Mouse (Mus musculus) erythroid progenitor cell, adult 5-6 weeks (primary cell): ENCODE data around the gene Hist1h2bn. TPM values are rescaled to one million over a fixed set of nuclear protein-coding genes. Genes with fewer than 3 reads are reported as not detected.

ENCODE experiments used
- total RNA-seq, 2 experiments: library from RNA; stranded (forward) in 1 of 2; stranded (reverse) in 1 of 2; fragments of 150-400 nt in 1 of 2; fragments of 186-747, 209-891 nt in 1 of 2; gene quantifications; 2 replicates each; pipeline versions ENCODE4 v1.2.3 to v1.2.4; 2015 to 2017; ENCODE audit warnings: low replicate concordance in 2 of 2

Gene Hist1h2bn
- total RNA-seq, 2 experiments from 2014 or later: 1,688 to 7,011 TPM

Other genes with a start within 250 kb of the Hist1h2bn start
- gene Zkscan8, start 223.0 kb upstream of the Hist1h2bn start, total RNA-seq (2015; ENCODE audit: low replicate concordance): 4.0 and 11.7 TPM in 2 replicates
- gene Zkscan8, start 223.0 kb upstream of the Hist1h2bn start, total RNA-seq (2017; ENCODE audit: low replicate concordance): 1.3 and 1.7 TPM in 2 replicates
- gene Olfr1366, start 211.3 kb upstream of the Hist1h2bn start, total RNA-seq (2015; ENCODE audit: low replicate concordance): not detected in 2 replicates
- not detected in 2 replicates for gene Olfr1366, start 211.3 kb upstream of the Hist1h2bn start, total RNA-seq (2017; ENCODE audit: low replicate concordance)
- gene Olfr1535, start 194.2 kb upstream of the Hist1h2bn start, total RNA-seq (2015; ENCODE audit: low replicate concordance): not detected in 2 replicates
- not detected in 2 replicates for gene Olfr1535, start 194.2 kb upstream of the Hist1h2bn start, total RNA-seq (2017; ENCODE audit: low replicate concordance)
- gene Olfr1364, start 172.4 kb upstream of the Hist1h2bn start, total RNA-seq (2015; ENCODE audit: low replicate concordance): not detected in 2 replicates
- gene Olfr1364, start 172.4 kb upstream of the Hist1h2bn start, total RNA-seq (2017; ENCODE audit: low replicate concordance): not detected in 2 replicates
- gene Olfr1362, start 140.1 kb upstream of the Hist1h2bn start, total RNA-seq (2015; ENCODE audit: low replicate concordance): not detected in 2 replicates
- not detected in 2 replicates for gene Olfr1362, start 140.1 kb upstream of the Hist1h2bn start, total RNA-seq (2017; ENCODE audit: low replicate concordance)
- not detected in 2 replicates for gene Olfr11, start 111.6 kb upstream of the Hist1h2bn start, total RNA-seq (2015; ENCODE audit: low replicate concordance)
- gene Olfr11, start 111.6 kb upstream of the Hist1h2bn start, total RNA-seq (2017; ENCODE audit: low replicate concordance): not detected in 2 replicates
- not detected in 2 replicates for gene Olfr1361, start 90.7 kb upstream of the Hist1h2bn start, total RNA-seq (2015; ENCODE audit: low replicate concordance)
- not detected in 2 replicates for gene Olfr1361, start 90.7 kb upstream of the Hist1h2bn start, total RNA-seq (2017; ENCODE audit: low replicate concordance)
- not detected in 2 replicates for gene Olfr1360, start 76.7 kb upstream of the Hist1h2bn start, total RNA-seq (2015; ENCODE audit: low replicate concordance)
- not detected in 2 replicates for gene Olfr1360, start 76.7 kb upstream of the Hist1h2bn start, total RNA-seq (2017; ENCODE audit: low replicate concordance)
- not detected in 2 replicates for gene Olfr1359, start 56.0 kb upstream of the Hist1h2bn start, total RNA-seq (2015; ENCODE audit: low replicate concordance)
- gene Olfr1359, start 56.0 kb upstream of the Hist1h2bn start, total RNA-seq (2017; ENCODE audit: low replicate concordance): not detected in 2 replicates
- gene Hist1h2bl, start 38.0 kb upstream of the Hist1h2bn start, total RNA-seq (2015; ENCODE audit: low replicate concordance): 989 and 1,130 TPM in 2 replicates
- 1,595 and 2,060 TPM in 2 replicates for gene Hist1h2bl, start 38.0 kb upstream of the Hist1h2bn start, total RNA-seq (2017; ENCODE audit: low replicate concordance)
- gene Hist1h2ai, start 37.7 kb upstream of the Hist1h2bn start, total RNA-seq (2015; ENCODE audit: low replicate concordance): 22.6 and 24.1 TPM in 2 replicates
- gene Hist1h2ai, start 37.7 kb upstream of the Hist1h2bn start, total RNA-seq (2017; ENCODE audit: low replicate concordance): 2,450 and 5,888 TPM in 2 replicates
- gene Hist1h3h, start 36.5 kb upstream of the Hist1h2bn start, total RNA-seq (2015; ENCODE audit: low replicate concordance): 64.9 and 143 TPM in 2 replicates
- gene Hist1h3h, start 36.5 kb upstream of the Hist1h2bn start, total RNA-seq (2017; ENCODE audit: low replicate concordance): 379 and 793 TPM in 2 replicates
- gene Hist1h2bm, start 32.1 kb upstream of the Hist1h2bn start, total RNA-seq (2015; ENCODE audit: low replicate concordance): 396 and 580 TPM in 2 replicates
- gene Hist1h2bm, start 32.1 kb upstream of the Hist1h2bn start, total RNA-seq (2017; ENCODE audit: low replicate concordance): 1,330 and 1,438 TPM in 2 replicates
- gene Hist1h4j, start 19.1 kb upstream of the Hist1h2bn start, total RNA-seq (2015; ENCODE audit: low replicate concordance): 12.6 and 18.4 TPM in 2 replicates
- gene Hist1h4j, start 19.1 kb upstream of the Hist1h2bn start, total RNA-seq (2017; ENCODE audit: low replicate concordance): 900 and 1,530 TPM in 2 replicates
- gene Hist1h4k, start 3.6 kb upstream of the Hist1h2bn start, total RNA-seq (2015; ENCODE audit: low replicate concordance): 298 and 381 TPM in 2 replicates
- 3,827 and 6,951 TPM in 2 replicates for gene Hist1h4k, start 3.6 kb upstream of the Hist1h2bn start, total RNA-seq (2017; ENCODE audit: low replicate concordance)
- 480 and 792 TPM in 2 replicates for gene Hist1h2ak, start 296 bp upstream of the Hist1h2bn start, total RNA-seq (2015; ENCODE audit: low replicate concordance)
- 4,887 and 6,345 TPM in 2 replicates for gene Hist1h2ak, start 296 bp upstream of the Hist1h2bn start, total RNA-seq (2017; ENCODE audit: low replicate concordance)
- 1,815 and 1,971 TPM in 2 replicates for gene Hist1h1b, start 26.5 kb downstream of the Hist1h2bn start, total RNA-seq (2015; ENCODE audit: low replicate concordance)
- 4,746 and 7,405 TPM in 2 replicates for gene Hist1h1b, start 26.5 kb downstream of the Hist1h2bn start, total RNA-seq (2017; ENCODE audit: low replicate concordance)
- gene Hist1h3i, start 29.2 kb downstream of the Hist1h2bn start, total RNA-seq (2015; ENCODE audit: low replicate concordance): 807 and 971 TPM in 2 replicates
- gene Hist1h3i, start 29.2 kb downstream of the Hist1h2bn start, total RNA-seq (2017; ENCODE audit: low replicate concordance): 793 and 862 TPM in 2 replicates
- gene Hist1h2an, start 33.1 kb downstream of the Hist1h2bn start, total RNA-seq (2015; ENCODE audit: low replicate concordance): 9.4 and 13.4 TPM in 2 replicates
- 1,681 and 2,099 TPM in 2 replicates for gene Hist1h2an, start 33.1 kb downstream of the Hist1h2bn start, total RNA-seq (2017; ENCODE audit: low replicate concordance)
- gene Hist1h2bp, start 33.3 kb downstream of the Hist1h2bn start, total RNA-seq (2015; ENCODE audit: low replicate concordance): 31.0 and 96.0 TPM in 2 replicates
- gene Hist1h2bp, start 33.3 kb downstream of the Hist1h2bn start, total RNA-seq (2017; ENCODE audit: low replicate concordance): 241 and 315 TPM in 2 replicates
- 607 and 1,040 TPM in 2 replicates for gene Hist1h2bq, start 56.1 kb downstream of the Hist1h2bn start, total RNA-seq (2015; ENCODE audit: low replicate concordance)
- gene Hist1h2bq, start 56.1 kb downstream of the Hist1h2bn start, total RNA-seq (2017; ENCODE audit: low replicate concordance): 124 and 1,223 TPM in 2 replicates
- gene Hist1h2ao, start 56.3 kb downstream of the Hist1h2bn start, total RNA-seq (2015; ENCODE audit: low replicate concordance): 587 and 743 TPM in 2 replicates
- gene Hist1h2ao, start 56.3 kb downstream of the Hist1h2bn start, total RNA-seq (2017; ENCODE audit: low replicate concordance): 2,181 TPM in 1 of 2 replicates, not detected in the other
- gene Hist1h4m, start 57.6 kb downstream of the Hist1h2bn start, total RNA-seq (2015; ENCODE audit: low replicate concordance): 328 and 512 TPM in 2 replicates
- gene Hist1h4m, start 57.6 kb downstream of the Hist1h2bn start, total RNA-seq (2017; ENCODE audit: low replicate concordance): 4,244 and 7,239 TPM in 2 replicates
- gene Hist1h4n, start 78.1 kb downstream of the Hist1h2bn start, total RNA-seq (2015; ENCODE audit: low replicate concordance): 169 and 258 TPM in 2 replicates
- gene Hist1h4n, start 78.1 kb downstream of the Hist1h2bn start, total RNA-seq (2017; ENCODE audit: low replicate concordance): 2,740 and 4,790 TPM in 2 replicates
- 209 and 329 TPM in 2 replicates for gene Hist1h2ap, start 79.4 kb downstream of the Hist1h2bn start, total RNA-seq (2015; ENCODE audit: low replicate concordance)
- gene Hist1h2ap, start 79.4 kb downstream of the Hist1h2bn start, total RNA-seq (2017; ENCODE audit: low replicate concordance): 6,300 and 16,342 TPM in 2 replicates
- 696 and 939 TPM in 2 replicates for gene Hist1h2br, start 79.6 kb downstream of the Hist1h2bn start, total RNA-seq (2015; ENCODE audit: low replicate concordance)
- 393 and 1,610 TPM in 2 replicates for gene Hist1h2br, start 79.6 kb downstream of the Hist1h2bn start, total RNA-seq (2017; ENCODE audit: low replicate concordance)
- not detected in 2 replicates for gene Zfp184, start 191.0 kb downstream of the Hist1h2bn start, total RNA-seq (2015; ENCODE audit: low replicate concordance)
- 1.3 TPM in 1 of 2 replicates, not detected in the other for gene Zfp184, start 191.0 kb downstream of the Hist1h2bn start, total RNA-seq (2017; ENCODE audit: low replicate concordance)
- not detected in 2 replicates for gene Pom121l2, start 227.1 kb downstream of the Hist1h2bn start, total RNA-seq (2015; ENCODE audit: low replicate concordance)
- gene Pom121l2, start 227.1 kb downstream of the Hist1h2bn start, total RNA-seq (2017; ENCODE audit: low replicate concordance): not detected in 2 replicates